20 mouse cellular contexts compared by ENCODE assay signal in genomic region chr12:74093110-74093509, GRCm38 (mm10).
DNase-seq lines count a peak whose midpoint lies in the region; ATAC-seq lines count a peak whose summit lies in the region.
"Had no signal": no experiment of that assay in that cellular context is flagged by ENCODE, and none has a peak within 500 bp of the region (broad histone marks: within the 10 kb centered on the region; RNA-seq: fewer than 3 reads in every experiment).

No protein-coding gene starts in this region.

- ATAC-seq in stomach, embryonic 16.5 days (ENCODE audit: insufficient read depth, low FRiP score), result no peak
- ATAC-seq: activated CD4-positive, CD25-positive, alpha-beta regulatory T cell, adult 4 months; forebrain, embryonic 13.5 days; intestine, embryonic 15.5 days had no signal

- no peaks in the 10 kb centered on the region for H3K4me1 ChIP-seq in heart, embryonic 10.5 days
- H3K4me1 ChIP-seq in stomach, embryonic 16.5 days (ENCODE audit: control insufficient read depth, insufficient read depth, low read length), result no peaks in the 10 kb centered on the region
- H3K4me1 ChIP-seq: embryonic facial prominence, embryonic 13.5 days; heart, embryonic 12.5 days; intestine, embryonic 15.5 days had no signal

- no peak overlapping the region for H3K4me2 ChIP-seq in stomach, embryonic 16.5 days (ENCODE audit: low read depth, low read length)
- H3K4me2 ChIP-seq: embryonic facial prominence, embryonic 13.5 days; forebrain, embryonic 13.5 days; heart, embryonic 12.5 days; hindbrain, embryonic 14.5 days; intestine, embryonic 15.5 days had no signal

- peak; percentile 52 for DNase-seq in heart, adult 11 months
- no peak for DNase-seq in heart, embryonic 10.5 days (ENCODE audit: low spot score)
- DNase-seq in 3134 (ENCODE audit: extremely low read depth, insufficient read length, low spot score) (peak; percentile 18), NIH3T3 (ENCODE audit: low read depth) (peak; percentile 4)
- DNase-seq in lung, postnatal 36 days, result no peak
- no peak for DNase-seq in gastrocnemius, adult 8-10 months (ENCODE audit: low spot score in 2 of 2)
- no peak for DNase-seq in cerebellum, adult 9-10 months
- DNase-seq: adrenal gland, postnatal 25 days; cerebellum, adult 8-10 months; gastrocnemius, postnatal 10 days; heart, adult 2 months had no signal

- H3K9ac ChIP-seq in stomach, embryonic 16.5 days (ENCODE audit: low read length), result no peak overlapping the region
- H3K9ac ChIP-seq: embryonic facial prominence, embryonic 13.5 days; forebrain, embryonic 13.5 days; heart, embryonic 12.5 days; hindbrain, embryonic 14.5 days; intestine, embryonic 15.5 days had no signal

- H3K27me3 ChIP-seq in heart, embryonic 10.5 days (ENCODE audit: insufficient read depth, poor library complexity, severe bottlenecking), result no peaks in the 10 kb centered on the region
- no peaks in the 10 kb centered on the region for H3K27me3 ChIP-seq in stomach, embryonic 16.5 days (ENCODE audit: control insufficient read depth, insufficient read depth, low read length)
- H3K27me3 ChIP-seq: embryonic facial prominence, embryonic 13.5 days; forebrain, embryonic 13.5 days; heart, embryonic 12.5 days; intestine, embryonic 15.5 days had no signal

- H3K36me3 ChIP-seq in heart, embryonic 10.5 days, result no peaks in the 10 kb centered on the region
- H3K36me3 ChIP-seq in stomach, embryonic 16.5 days (ENCODE audit: control insufficient read depth, insufficient read depth, low read length), result no peaks in the 10 kb centered on the region
- H3K36me3 ChIP-seq: embryonic facial prominence, embryonic 13.5 days; G1E; heart, embryonic 12.5 days; hindbrain, embryonic 10.5 days; intestine, embryonic 15.5 days had no signal

- 79% methylated on average over 8 of the region's 8 CpGs for whole genome bisulfite sequencing in heart, embryonic 10.5 days
- WGBS in stomach, embryonic 16.5 days, result 65% methylated on average over 8 of the region's 8 CpGs

- no peak overlapping the region for H3K4me3 ChIP-seq in heart, embryonic 10.5 days
- H3K4me3 ChIP-seq in stomach, embryonic 16.5 days (replicated peaks; ENCODE audit: low read length), result no peak overlapping the region
- H3K4me3 ChIP-seq: embryonic facial prominence, embryonic 13.5 days; forebrain, embryonic 13.5 days; heart, adult 2 months; heart, embryonic 12.5 days; hindbrain, embryonic 10.5 days; intestine, embryonic 15.5 days had no signal

- H3K27ac ChIP-seq in heart, embryonic 10.5 days, result no peak overlapping the region
- H3K27ac ChIP-seq in stomach, embryonic 16.5 days (ENCODE audit: low read length), result peak overlapping the region; percentile 22; the same call in 1 of the 2 replicates
- H3K27ac ChIP-seq: embryonic facial prominence, embryonic 13.5 days; forebrain, embryonic 13.5 days; heart, adult 2 months; hindbrain, embryonic 10.5 days; hindbrain, embryonic 14.5 days; intestine, embryonic 15.5 days had no signal

- no peaks in the 10 kb centered on the region for H3K9me3 ChIP-seq in heart, embryonic 10.5 days
- H3K9me3 ChIP-seq in stomach, embryonic 16.5 days (replicated peaks; ENCODE audit: control insufficient read depth, low read length), result no peaks in the 10 kb centered on the region
- H3K9me3 ChIP-seq: embryonic facial prominence, embryonic 13.5 days; forebrain, embryonic 13.5 days; G1E; heart, embryonic 12.5 days; hindbrain, embryonic 10.5 days; intestine, embryonic 15.5 days had no signal

Comparison
In these comparisons a context has a peak if more than half of its experiments do, and no peak if none do; other contexts are left out.
1. DNase-seq: peak in heart, adult 11 months (single experiment), 3134 (single experiment) and NIH3T3 (single experiment); none in heart, embryonic 10.5 days (single experiment), lung, postnatal 36 days (single experiment), gastrocnemius, adult 8-10 months (0 of 2) and cerebellum, adult 9-10 months (single experiment).